Comparison of ENCODE assay signal across 16 mouse cellular contexts in genomic region chr9:64214452-64214851, GRCm38 (mm10). TPM values are rescaled to one million over a fixed set of nuclear protein-coding genes. Genes with fewer than 3 reads are reported as not detected.
"Had no signal": no experiment of that assay in that cellular context is flagged by ENCODE, and none has a peak within 500 bp of the region (broad histone marks: within the 10 kb centered on the region; RNA-seq: fewer than 3 reads in every experiment).

No protein-coding gene starts in this region.

- H3K27ac ChIP-seq: hindbrain, postnatal 0 days; layer of hippocampus, adult 2 months; limb, embryonic 10.5 days; liver, embryonic 15.5 days; neural tube, embryonic 13.5 days had no signal

- H3K4me2 ChIP-seq: liver, embryonic 11.5 days; liver, embryonic 15.5 days; neural tube, embryonic 13.5 days had no signal

- DNase-seq: kidney, adult 8-10 months; lung, adult 2 months; lung, postnatal 36 days; midbrain, embryonic 14.5 days; retina, postnatal 1 day; right cerebral cortex, postnatal 4 days; thymus, adult 18-20 months; thymus, postnatal 14 days had no signal

- H3K9ac ChIP-seq: liver, embryonic 15.5 days; neural tube, embryonic 13.5 days had no signal

- H3K27me3 ChIP-seq: liver, embryonic 15.5 days; neural tube, embryonic 13.5 days had no signal

- ATAC-seq: hindbrain, postnatal 0 days; lung, postnatal 0 days had no signal

- H3K9me3 ChIP-seq: limb, embryonic 10.5 days; liver, embryonic 15.5 days; neural tube, embryonic 13.5 days had no signal

- H3K4me1 ChIP-seq: neural tube, embryonic 13.5 days had no signal

- H3K4me3 ChIP-seq: layer of hippocampus, adult 2 months; limb, embryonic 10.5 days; liver, embryonic 15.5 days; neural tube, embryonic 13.5 days had no signal

RNA-seq across cellular contexts. Expression of gene Uchl4, which starts 20.5 kb away (rescaled TPM):
- polyA plus RNA-seq: lung, adult 2 months; spleen, adult 2 months had no signal
